Mouse (Mus musculus): ENCODE measurements around the gene 1700021F05Rik.
"Not testable (repeated sequence)": the region's sequence is repeated elsewhere in the genome, so short reads cannot be mapped to it uniquely, and the experiment has no call there.

- TF ChIP-seq POLR2A (IDR thresholded peaks at IDR 0.05; ENCODE audit: borderline replicate concordance, control insufficient read depth, low read depth, low read length); CTCF (IDR thresholded peaks at IDR 0.05; ENCODE audit: control insufficient read depth, insufficient read depth, low read length): not testable (repeated sequence)
These were observed 16.9 kb downstream of the 1700021F05Rik start, which contains the start of gene Gm9803 for GRCm38 (mm10) chr10:43523931-43524330.
